Mouse (Mus musculus): ENCODE measurements at regions not wholly inside any gene's neighbourhood (a gene's known extent, or its start where the extent isn't known, plus 50 kb on each side); places are given as distances from the start of the nearest gene placed in this dataset.

DNA sequence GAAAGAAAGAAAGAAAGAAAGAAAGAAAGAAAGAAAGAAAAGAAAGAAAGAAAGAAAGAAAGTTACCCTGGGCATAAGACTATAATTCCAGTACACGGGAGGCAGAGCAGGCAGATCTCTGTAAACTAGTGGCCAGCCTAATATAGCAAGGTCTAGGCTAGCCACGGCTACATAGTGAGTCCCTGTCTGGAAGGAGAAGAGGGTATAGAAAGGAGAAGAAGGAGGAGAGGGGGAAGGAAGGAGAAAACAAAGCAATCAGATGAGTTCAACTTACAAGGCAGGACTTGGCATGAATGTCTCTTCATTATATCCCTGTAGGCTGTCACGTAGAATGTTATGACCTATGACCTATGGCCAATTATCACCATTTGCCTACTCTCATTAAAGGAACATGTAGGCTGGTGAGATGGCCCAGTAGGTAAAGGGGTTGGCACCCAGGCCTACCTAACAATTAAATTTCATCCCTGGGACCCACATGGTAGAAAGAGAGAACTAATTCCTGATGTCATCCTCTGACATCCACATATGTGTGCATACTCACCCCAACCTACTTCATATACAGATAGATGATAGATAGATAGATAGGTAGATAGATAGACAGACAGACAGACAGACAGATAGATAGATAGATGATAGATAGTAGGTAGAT, 78.6 kb upstream of the Lrpprc start:
- Histone ChIP-seq H3K9ac (no peak overlapping the region), H3K4me2 (no peak overlapping the region), H3K9me3 (no peaks in the 10 kb centered on the region), H3K4me3 (no peak overlapping the region), H3K27me3 (no peaks in the 10 kb centered on the region), H3K27ac (replicated peaks) (no peak overlapping the region), H3K36me3 (no peaks in the 10 kb centered on the region), H3K4me1 (replicated peaks) (no peaks in the 10 kb centered on the region)
- 75% methylated on average over 3 of the region's 3 CpGs for WGBS
- ATAC-seq (ENCODE audit: low FRiP score, low read depth), result no peak

DNA sequence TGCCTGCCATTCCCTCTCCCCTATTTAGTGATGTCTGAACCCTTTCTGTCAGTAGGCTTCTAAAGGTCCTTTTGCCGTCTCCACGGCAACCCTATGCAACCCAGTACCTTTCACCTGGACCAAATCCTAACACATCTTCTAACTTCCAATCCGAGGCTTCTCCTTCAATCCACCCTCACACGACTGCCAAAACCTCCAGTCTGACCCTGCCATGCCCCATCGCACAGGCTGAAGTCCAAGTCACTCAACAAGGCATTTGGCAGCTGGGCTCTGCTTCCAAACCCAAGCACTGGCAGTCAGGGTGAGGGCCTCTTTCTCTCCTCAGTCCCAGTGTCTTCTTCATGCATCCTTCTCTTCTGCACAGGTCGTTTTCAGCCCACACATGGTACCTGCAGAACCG, 83.0 kb upstream of the Lrpprc start:
- H3K4me1 ChIP-seq (replicated peaks), result 0 out of 2 replicates have a peak, but pooled peaks cover 3% of the 10 kb centered on the region
- H3K9ac ChIP-seq, result no peak overlapping the region
- WGBS, result 82% methylated on average over 7 of the region's 7 CpGs
- no peak for ATAC-seq (ENCODE audit: low FRiP score, low read depth)
- no peak overlapping the region for H3K27ac ChIP-seq (replicated peaks)
- H3K9me3 ChIP-seq, result no peaks in the 10 kb centered on the region
- no peaks in the 10 kb centered on the region for H3K27me3 ChIP-seq
- no peaks in the 10 kb centered on the region for H3K36me3 ChIP-seq
- H3K4me2 ChIP-seq, result no peak overlapping the region
- no peak overlapping the region for H3K4me3 ChIP-seq

DNA sequence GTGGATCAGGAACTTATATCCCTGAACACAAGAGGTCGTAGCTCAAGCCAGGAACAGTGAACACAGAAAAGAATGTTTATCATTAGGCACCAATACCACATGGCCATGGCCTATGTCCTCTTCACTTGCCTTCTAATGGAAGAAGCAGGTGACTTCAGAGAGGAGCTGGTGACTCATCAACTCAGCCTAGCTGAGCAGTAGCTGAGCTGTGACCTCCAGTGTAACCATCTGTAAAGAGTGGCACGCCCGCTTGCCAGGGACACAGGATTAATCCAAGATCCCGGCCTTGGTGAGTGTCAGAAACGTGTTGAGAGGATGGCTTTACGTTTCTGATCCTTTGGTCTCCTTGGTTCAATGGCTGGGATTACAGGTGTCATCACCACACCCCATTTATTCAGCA, 82.0 kb upstream of the Ppm1b start:
- 84% methylated on average over 6 of the region's 6 CpGs for WGBS
- no peaks in the 10 kb centered on the region for H3K27me3 ChIP-seq
- no peaks in the 10 kb centered on the region for H3K9me3 ChIP-seq
- H3K4me3 ChIP-seq, result no peak overlapping the region
- no peak overlapping the region for H3K27ac ChIP-seq (replicated peaks)
- no peak overlapping the region for H3K4me2 ChIP-seq
- H3K36me3 ChIP-seq, result no peaks in the 10 kb centered on the region
- 0 out of 2 replicates have a peak, but pooled peaks cover 3% of the 10 kb centered on the region for H3K4me1 ChIP-seq (replicated peaks)
- ATAC-seq (ENCODE audit: low FRiP score, low read depth), result no peak
- no peak overlapping the region for H3K9ac ChIP-seq

DNA sequence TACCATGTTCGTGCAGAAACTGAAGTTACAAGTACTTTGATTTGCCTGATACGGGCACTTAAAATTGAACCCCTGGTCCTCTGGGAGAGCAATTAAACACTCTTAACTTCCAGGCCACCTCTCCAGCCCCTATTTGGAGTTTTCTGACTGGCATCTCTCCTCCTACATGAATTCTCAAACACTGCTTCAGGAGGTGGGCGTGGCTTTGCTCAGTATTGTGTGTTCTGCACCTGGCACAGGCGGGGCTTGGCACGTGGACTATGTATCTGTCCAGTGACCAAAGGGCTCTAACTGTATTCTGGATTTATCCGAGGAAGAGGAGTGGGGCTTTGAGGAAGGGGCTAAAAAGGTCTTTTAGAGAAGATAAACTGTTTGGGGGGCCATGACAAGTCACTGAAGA, 81.5 kb upstream of the Ppm1b start:
- Histone ChIP-seq H3K4me2 (no peak overlapping the region), H3K4me1 (replicated peaks) (0 out of 2 replicates have a peak, but pooled peaks cover 3% of the 10 kb centered on the region), H3K27me3 (no peaks in the 10 kb centered on the region), H3K27ac (replicated peaks) (no peak overlapping the region), H3K36me3 (no peaks in the 10 kb centered on the region), H3K4me3 (no peak overlapping the region), H3K9me3 (no peaks in the 10 kb centered on the region), H3K9ac (no peak overlapping the region)
- no peak for ATAC-seq (ENCODE audit: low FRiP score, low read depth)
- 85% methylated on average over 6 of the region's 6 CpGs for WGBS

DNA sequence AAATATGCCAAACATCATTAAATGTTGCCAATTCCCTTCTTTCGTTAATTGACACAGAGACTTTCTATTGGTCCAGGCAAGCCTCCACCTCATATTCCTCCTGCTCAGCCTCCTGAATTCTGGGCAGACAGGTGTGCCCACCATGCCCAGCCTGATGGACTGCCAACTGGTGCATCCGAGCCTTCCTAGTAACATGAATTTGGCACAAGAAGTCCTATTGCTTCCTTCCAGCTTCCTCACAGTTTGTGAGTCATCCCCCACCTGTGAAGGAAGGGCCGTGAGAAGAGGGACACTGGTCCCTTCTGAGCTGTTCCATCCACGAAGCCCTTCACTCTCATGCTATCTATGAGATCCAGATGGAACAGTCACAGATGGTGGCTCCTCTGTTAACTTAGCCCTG, 80.5 kb upstream of the Ppm1b start:
- Histone ChIP-seq H3K27me3 (no peaks in the 10 kb centered on the region), H3K4me3 (no peak overlapping the region), H3K4me2 (no peak overlapping the region), H3K9ac (no peak overlapping the region), H3K4me1 (replicated peaks) (0 out of 2 replicates have a peak, but pooled peaks cover 3% of the 10 kb centered on the region), H3K36me3 (no peaks in the 10 kb centered on the region), H3K9me3 (no peaks in the 10 kb centered on the region), H3K27ac (replicated peaks) (no peak overlapping the region)
- WGBS, result 91% methylated on average over 4 of the region's 4 CpGs
- no peak for ATAC-seq (ENCODE audit: low FRiP score, low read depth)

DNA sequence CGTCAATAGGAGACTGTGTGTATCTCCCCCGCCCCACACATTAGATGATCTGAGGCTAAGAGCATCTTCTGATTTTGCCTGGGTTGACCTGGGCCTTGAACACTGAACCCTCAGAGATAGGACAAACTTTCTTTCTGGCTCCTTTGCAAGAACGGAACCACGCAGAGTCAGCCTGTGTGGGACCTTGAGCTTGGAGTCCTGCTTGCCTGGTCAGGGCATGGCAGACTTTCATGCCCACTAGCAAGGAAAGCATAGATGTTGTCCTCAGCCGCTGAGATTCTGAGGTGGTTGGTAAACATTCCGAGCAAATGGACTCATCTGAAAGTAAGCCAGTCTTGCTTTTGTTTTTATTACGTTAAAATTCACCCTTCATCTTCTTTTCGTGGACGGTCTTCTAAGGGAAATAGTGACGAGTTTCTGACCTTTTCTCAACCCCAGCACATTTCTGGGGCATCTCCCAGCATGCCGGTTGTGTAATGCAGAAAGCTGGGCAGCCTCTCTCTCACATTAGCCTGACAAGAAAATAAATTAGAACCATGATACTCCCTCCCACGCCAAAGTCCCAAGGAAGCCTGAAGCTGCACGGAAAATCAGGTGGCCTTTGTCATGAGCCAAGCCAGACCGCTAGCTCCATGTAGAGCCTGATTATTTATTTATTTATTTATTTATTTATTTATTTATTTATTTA, 79.2 kb upstream of the Ppm1b start:
- Histone ChIP-seq H3K4me2 (no peak overlapping the region), H3K27me3 (no peaks in the 10 kb centered on the region), H3K9ac (no peak overlapping the region), H3K36me3 (no peaks in the 10 kb centered on the region), H3K27ac (replicated peaks) (no peak overlapping the region), H3K4me3 (no peak overlapping the region), H3K4me1 (replicated peaks) (0 out of 2 replicates have a peak, but pooled peaks cover 3% of the 10 kb centered on the region), H3K9me3 (no peaks in the 10 kb centered on the region)
- peak; percentile 61; the same call in 1 of the 2 replicates for ATAC-seq (ENCODE audit: low FRiP score, low read depth)
- 74% methylated on average over 14 of the region's 14 CpGs for WGBS

DNA sequence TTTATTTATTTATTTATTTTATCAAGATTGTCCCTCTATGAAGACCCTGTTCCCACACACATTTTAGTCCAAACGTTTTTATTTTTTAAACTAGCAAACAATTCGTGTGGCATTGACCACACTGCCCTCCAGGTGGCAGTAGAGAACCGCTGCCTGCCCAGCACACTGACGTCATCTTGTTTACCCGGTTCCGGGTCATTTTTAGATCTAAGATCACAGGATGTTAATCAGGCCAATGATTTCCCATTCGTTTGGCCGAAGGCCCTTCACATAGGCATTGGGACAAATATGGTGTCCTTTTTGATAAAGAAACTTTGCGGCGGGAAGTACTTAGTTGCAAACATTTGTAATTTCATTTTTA, 78.7 kb upstream of the Ppm1b start:
- Histone ChIP-seq H3K36me3 (no peaks in the 10 kb centered on the region), H3K9me3 (no peaks in the 10 kb centered on the region), H3K27me3 (no peaks in the 10 kb centered on the region), H3K9ac (no peak overlapping the region), H3K4me1 (replicated peaks) (0 out of 2 replicates have a peak, but pooled peaks cover 3% of the 10 kb centered on the region), H3K4me2 (peak overlapping the region; percentile 50), H3K27ac (replicated peaks) (no peak overlapping the region), H3K4me3 (peak overlapping the region; percentile 23)
- peak; percentile 54 for ATAC-seq (ENCODE audit: low FRiP score, low read depth)
- 20% methylated on average over 10 of the region's 10 CpGs for WGBS

DNA sequence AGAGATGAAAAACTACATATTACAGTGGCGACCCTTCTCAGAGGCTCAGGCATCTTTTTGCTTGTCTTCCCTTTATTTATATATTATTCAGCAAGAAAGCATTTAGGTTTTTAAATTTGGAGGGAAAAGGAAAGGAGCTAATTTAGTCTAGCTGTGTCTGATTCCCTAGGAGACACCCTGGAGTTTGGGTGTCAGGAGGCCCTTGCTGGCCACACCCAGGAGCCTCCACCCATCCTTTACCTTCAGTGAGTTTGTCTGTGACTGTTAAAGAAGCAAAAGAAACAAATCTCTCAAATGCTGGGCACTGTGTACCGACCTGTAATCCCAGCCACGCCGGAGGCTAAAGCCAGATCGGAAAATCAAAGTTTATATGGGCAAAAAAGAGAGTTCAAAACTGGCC, 78.2 kb upstream of the Ppm1b start:
- Histone ChIP-seq H3K9me3 (no peaks in the 10 kb centered on the region), H3K4me2 (0 out of 2 replicates have a peak overlapping the region, but pooled peaks have one; percentile 50), H3K9ac (no peak overlapping the region), H3K27me3 (no peaks in the 10 kb centered on the region), H3K4me3 (no peak overlapping the region), H3K27ac (replicated peaks) (no peak overlapping the region), H3K4me1 (replicated peaks) (0 out of 2 replicates have a peak, but pooled peaks cover 3% of the 10 kb centered on the region), H3K36me3 (no peaks in the 10 kb centered on the region)
- no peak for ATAC-seq (ENCODE audit: low FRiP score, low read depth)
- WGBS, result 92% methylated on average over 5 of the region's 5 CpGs

DNA sequence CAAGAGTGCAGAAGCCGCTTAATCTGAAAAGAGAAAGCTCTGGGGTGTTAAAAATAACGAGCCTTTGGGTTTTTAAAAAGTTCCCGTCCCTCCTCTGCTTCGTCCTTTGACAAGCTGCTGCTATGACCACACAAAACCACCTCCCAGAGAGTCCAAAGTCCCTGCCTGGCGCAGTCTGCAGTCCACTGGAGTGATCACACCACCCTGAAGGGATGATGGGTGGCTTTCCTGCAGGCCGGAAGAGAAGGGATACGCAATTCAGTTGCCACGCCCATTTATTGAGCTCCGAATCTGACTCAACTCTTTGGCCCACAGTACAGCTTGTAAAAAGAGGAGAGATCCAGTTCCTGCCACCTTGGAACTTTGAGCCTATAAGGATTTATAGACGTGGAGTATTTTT, 77.4 kb upstream of the Ppm1b start:
- ATAC-seq (ENCODE audit: low FRiP score, low read depth), result no peak
- Histone ChIP-seq H3K4me3 (no peak overlapping the region), H3K27ac (replicated peaks) (no peak overlapping the region), H3K4me2 (no peak overlapping the region), H3K9me3 (no peaks in the 10 kb centered on the region), H3K4me1 (replicated peaks) (0 out of 2 replicates have a peak, but pooled peaks cover 3% of the 10 kb centered on the region), H3K27me3 (no peaks in the 10 kb centered on the region), H3K36me3 (no peaks in the 10 kb centered on the region), H3K9ac (no peak overlapping the region)
- whole genome bisulfite sequencing, result 88% methylated on average over 10 of the region's 10 CpGs

DNA sequence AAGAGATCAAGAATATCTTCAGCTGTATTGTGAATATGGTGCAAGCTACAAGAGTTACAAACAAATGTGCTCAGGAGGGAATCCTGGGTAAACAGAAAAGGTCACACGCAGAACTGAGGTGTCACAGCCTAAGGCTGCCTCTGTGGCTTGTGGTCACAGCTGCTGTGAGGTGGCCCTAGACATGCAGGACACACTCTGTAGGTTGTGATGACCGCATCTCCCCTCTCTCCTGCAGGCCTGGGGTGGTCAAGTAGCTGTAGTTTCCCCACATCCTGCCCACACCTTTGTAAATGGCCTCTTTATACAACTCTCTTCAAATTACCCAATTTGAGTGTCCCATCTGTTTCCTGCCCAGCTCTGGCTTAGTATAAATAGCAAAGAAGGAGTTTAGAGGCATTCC, 75.6 kb upstream of the Ppm1b start:
- 80% methylated on average over 2 of the region's 2 CpGs for WGBS
- no peak overlapping the region for H3K4me3 ChIP-seq

DNA sequence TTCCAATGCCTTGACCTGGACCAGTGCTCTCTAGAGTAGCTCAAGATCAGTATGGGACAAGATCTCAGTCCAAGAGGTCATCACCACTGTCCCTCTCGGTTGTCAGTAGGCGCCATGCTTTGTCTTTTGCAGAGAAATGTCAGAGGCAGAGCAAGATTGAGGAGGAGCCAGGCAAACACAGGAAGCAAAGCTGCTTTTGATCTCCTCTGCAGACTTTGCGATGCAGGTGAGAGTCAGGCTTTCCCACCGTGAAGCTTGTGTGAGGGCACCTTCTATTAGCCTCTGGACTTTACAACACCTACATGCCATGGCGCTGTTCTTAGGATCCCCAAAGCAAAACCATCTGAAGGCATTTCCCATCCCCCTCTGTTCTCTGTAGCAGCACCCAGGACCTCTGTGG, 68.0 kb upstream of the Ppm1b start:
- H3K27ac ChIP-seq (replicated peaks), result no peak overlapping the region
- H3K36me3 ChIP-seq, result no peaks in the 10 kb centered on the region
- H3K4me2 ChIP-seq, result no peak overlapping the region
- no peaks in the 10 kb centered on the region for H3K9me3 ChIP-seq
- H3K27me3 ChIP-seq, result no peaks in the 10 kb centered on the region
- whole genome bisulfite sequencing, result 87% methylated on average over 5 of the region's 5 CpGs
- 0 out of 2 replicates have a peak, but pooled peaks cover 3% of the 10 kb centered on the region for H3K4me1 ChIP-seq (replicated peaks)
- no peak overlapping the region for H3K4me3 ChIP-seq
- ATAC-seq (ENCODE audit: low FRiP score, low read depth), result no peak
- no peak overlapping the region for H3K9ac ChIP-seq

More for the DNA sequence above, 75.6 kb upstream of the Ppm1b start:
- H3K9me3 ChIP-seq, result no peaks in the 10 kb centered on the region
- 0 out of 2 replicates have a peak, but pooled peaks cover 3% of the 10 kb centered on the region for H3K4me1 ChIP-seq (replicated peaks)
- H3K36me3 ChIP-seq, result no peaks in the 10 kb centered on the region
- H3K9ac ChIP-seq, result no peak overlapping the region
- H3K4me2 ChIP-seq, result no peak overlapping the region
- ATAC-seq (ENCODE audit: low FRiP score, low read depth), result no peak
- H3K27me3 ChIP-seq, result no peaks in the 10 kb centered on the region
- H3K27ac ChIP-seq (replicated peaks), result no peak overlapping the region

DNA sequence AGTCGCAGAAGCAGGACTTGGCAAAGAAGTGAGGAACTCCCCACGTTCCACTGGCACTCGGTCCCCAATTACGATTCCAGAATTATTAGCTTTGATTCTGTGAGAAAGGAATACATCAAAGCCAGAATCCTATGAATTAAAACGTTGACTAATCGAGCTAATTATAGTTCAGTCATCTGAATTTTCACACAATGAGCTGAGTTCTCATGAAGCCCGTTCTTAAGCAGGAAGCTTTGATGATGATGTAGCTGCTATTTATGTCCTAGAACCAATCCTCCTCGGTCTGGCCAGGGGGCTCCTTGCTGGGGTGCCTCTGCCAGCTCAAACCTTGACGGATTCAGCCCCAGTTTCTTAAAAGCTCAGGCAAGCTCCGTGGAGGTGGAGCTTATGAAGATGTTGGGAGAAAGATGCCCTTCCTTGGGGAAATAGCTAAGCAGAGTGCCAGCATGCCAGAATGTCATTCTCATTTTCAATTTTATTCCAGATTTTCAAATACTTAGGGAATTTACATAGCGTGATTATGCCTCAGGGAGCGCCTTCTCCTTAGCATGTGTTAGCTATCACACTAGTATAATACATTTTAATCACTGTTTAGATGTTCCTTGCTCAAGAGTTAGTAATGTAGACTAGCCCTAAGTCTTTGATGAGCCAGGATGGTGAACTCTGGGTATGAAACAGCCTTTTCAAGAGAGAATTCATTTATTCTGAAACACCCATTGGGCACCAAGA, 65.5 kb upstream of the Ppm1b start:
- H3K4me2 ChIP-seq, result no peak overlapping the region
- no peak overlapping the region for H3K4me3 ChIP-seq
- H3K27me3 ChIP-seq, result no peaks in the 10 kb centered on the region
- 70% methylated on average over 12 of the region's 12 CpGs for WGBS
- H3K9me3 ChIP-seq, result no peaks in the 10 kb centered on the region
- no peaks in the 10 kb centered on the region for H3K36me3 ChIP-seq
- no peak overlapping the region for H3K27ac ChIP-seq (replicated peaks)
- H3K9ac ChIP-seq, result no peak overlapping the region
- 0 out of 2 replicates have a peak, but pooled peaks cover 3% of the 10 kb centered on the region for H3K4me1 ChIP-seq (replicated peaks)
- ATAC-seq (ENCODE audit: low FRiP score, low read depth), result no peak
